Mouse (Mus musculus) hindbrain, embryonic 12.5 days (tissue): ENCODE results near the gene Rad1. TPM values are rescaled to one million over a fixed set of nuclear protein-coding genes. Genes with fewer than 3 reads are reported as not detected.
A peak's percentile ranks its signal among the peaks of the same experiment; 100 is the strongest.

Experiments used
- ATAC-seq: fragments of 200-750 bp; cut with Nextera tagmentation; 2 replicates; pipeline ENCODE4 v1.8.0; 2017; ENCODE audit warnings: moderate TSS enrichment; ENCODE audit not compliant: low FRiP score
- H3K27ac ChIP-seq: fragments of 300-500 bp; sonication (generic); 2 replicates; pipeline ENCODE4 v1.5.1; 2016; ENCODE audit warnings: mild to moderate bottlenecking
- H3K27me3 ChIP-seq: fragments of 300-500 bp; sonication (generic); 2 replicates; pipeline ENCODE4 v1.6.1; 2016; ENCODE audit warnings: mild to moderate bottlenecking
- H3K36me3 ChIP-seq: fragments of 300-500 bp; sonication (generic); 2 replicates; pipeline ENCODE4 v1.6.1; 2016; ENCODE audit warnings: mild to moderate bottlenecking
- H3K4me1 ChIP-seq: fragments of 300-500 bp; sonication (generic); 2 replicates; pipeline ENCODE4 v1.6.1; 2016
- H3K4me2 ChIP-seq: fragments of 300-500 bp; sonication (generic); replicated peaks from 2 replicates; pipeline ENCODE4 v1.6.1; 2016; ENCODE audit warnings: mild to moderate bottlenecking
- H3K4me3 ChIP-seq: fragments of 300-500 bp; sonication (generic); 2 replicates; pipeline ENCODE4 v1.5.1; 2016; ENCODE audit warnings: mild to moderate bottlenecking
- H3K9ac ChIP-seq: fragments of 300-500 bp; sonication (generic); 2 replicates; pipeline ENCODE4 v1.6.1; 2016; ENCODE audit warnings: mild to moderate bottlenecking, moderate library complexity
- H3K9me3 ChIP-seq: fragments of 300-500 bp; sonication (generic); replicated peaks from 2 replicates; pipeline ENCODE4 v1.6.1; 2016; ENCODE audit warnings: mild to moderate bottlenecking
- WGBS: fragments of 180-500 bp; shearing (Covaris S2); methylation state at CpG from one replicate; pipeline ENCODE4 v1.1.7; 2016; 5-methylcytosine and 5-hydroxymethylcytosine counted together
- polyA plus RNA-seq: library from polyadenylated mRNA; unstranded; fragments of >200 nt; fragmentation: Nextera tagmentation; extraction: Ambion mirVana; gene quantifications from 2 replicates; pipeline ENCODE4 v1.2.1, GENCODE M21; 2016

The Rad1 gene
- 32.2 and 33.9 TPM in 2 replicates for polyA plus RNA-seq

DNA sequence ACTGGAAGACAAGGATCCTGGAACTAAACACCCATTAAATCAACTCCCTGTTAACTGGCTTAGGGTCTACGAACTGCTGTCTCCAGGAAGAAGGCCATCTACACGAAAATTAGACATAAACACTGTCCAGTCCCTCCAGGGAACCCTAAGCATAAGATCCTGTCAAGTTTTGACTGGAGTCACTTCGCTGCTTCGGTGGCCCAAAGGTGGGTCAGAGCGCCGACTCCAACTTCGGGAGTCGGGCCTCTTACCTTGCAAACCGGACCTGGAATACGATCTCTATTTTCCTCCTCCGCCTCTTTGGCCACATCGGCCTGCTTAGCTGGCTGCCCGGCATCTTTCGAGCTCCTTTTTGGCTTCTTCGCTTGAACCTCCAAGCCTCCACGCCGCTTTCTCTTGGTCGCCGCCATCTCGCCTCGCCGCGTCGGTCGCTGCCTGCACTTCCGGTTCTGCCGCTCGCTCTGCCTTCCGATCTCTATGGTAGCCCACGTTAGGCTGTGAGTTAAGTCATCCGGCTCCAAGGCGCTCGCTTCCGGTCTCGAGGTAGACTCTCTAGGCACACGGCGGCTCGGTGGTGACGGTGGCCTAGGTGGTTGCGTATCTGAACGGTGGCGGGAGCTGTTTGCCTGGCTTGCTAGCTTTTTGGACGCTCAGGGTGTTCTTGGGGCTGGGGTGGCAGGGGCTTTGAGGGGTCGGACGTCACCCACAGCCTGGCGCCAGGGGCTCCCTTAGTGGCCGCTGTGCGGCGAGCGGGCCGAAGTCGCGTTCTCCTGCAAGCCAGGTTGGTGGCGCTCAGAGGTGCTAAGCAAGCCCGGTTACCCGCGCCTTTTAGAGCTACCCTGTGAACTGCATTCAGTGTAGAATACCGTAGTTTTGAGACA is at the start of gene Rad1, which contains the start of gene Brix1:
Gene Rad1 (plus strand): TSS at position 535 of the 881 bp plus-strand sequence.
Gene Brix1 (minus strand): TSS at position 464 of the 881 bp plus-strand sequence.
- under 1% methylated on average over 58 of the region's 58 CpGs for WGBS
- Histone ChIP-seq H3K27me3 (no peaks in the 10 kb centered on the region), H3K4me3 (peak within 1 kb of the TSS; percentile 72), H3K9ac (peak within 1 kb of the TSS; percentile 75), H3K27ac (peak within 1 kb of the TSS; percentile 69), H3K4me1 (peaks cover 17% of the 10 kb centered on the region), H3K9me3 (no peaks in the 10 kb centered on the region), H3K4me2 (peak within 1 kb of the TSS; percentile 80), H3K36me3 (peaks cover 18% of the 10 kb centered on the region)
- peak; percentile 99 for ATAC-seq

DNA sequence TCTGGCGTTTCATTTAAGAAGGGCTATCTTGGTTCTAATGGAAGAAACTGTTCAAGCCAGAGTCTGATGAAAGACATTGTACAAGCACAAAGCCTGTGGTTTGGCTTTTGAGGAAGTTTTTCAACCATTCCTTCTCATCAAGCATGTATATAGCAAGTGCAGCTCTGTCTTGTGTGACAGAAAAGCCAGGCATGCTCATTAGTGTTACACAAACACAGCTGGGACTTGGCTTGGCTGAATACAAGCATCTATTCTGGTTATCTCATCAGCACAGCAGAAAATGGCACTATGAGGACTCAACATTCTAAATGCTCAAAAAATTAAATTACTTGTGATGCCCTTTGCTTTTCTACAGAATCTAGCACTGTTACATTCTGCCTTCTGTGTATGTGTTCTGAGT is 48.9 kb upstream of the Rad1 start:
- no peak for ATAC-seq
- H3K36me3 ChIP-seq: peaks cover 9% of the 10 kb centered on the region; the same call in 1 of the 2 replicates
- H3K9me3 ChIP-seq: 0 out of 2 replicates have a peak, but pooled peaks cover 6% of the 10 kb centered on the region
- H3K4me3 ChIP-seq: no peak overlapping the region
- 82% methylated on average over 1 of the region's 1 CpGs for WGBS
- no peak overlapping the region for H3K4me2 ChIP-seq
- H3K4me1 ChIP-seq: no peaks in the 10 kb centered on the region
- H3K27ac ChIP-seq: no peak overlapping the region
- no peaks in the 10 kb centered on the region for H3K27me3 ChIP-seq
- H3K9ac ChIP-seq: no peak overlapping the region

DNA sequence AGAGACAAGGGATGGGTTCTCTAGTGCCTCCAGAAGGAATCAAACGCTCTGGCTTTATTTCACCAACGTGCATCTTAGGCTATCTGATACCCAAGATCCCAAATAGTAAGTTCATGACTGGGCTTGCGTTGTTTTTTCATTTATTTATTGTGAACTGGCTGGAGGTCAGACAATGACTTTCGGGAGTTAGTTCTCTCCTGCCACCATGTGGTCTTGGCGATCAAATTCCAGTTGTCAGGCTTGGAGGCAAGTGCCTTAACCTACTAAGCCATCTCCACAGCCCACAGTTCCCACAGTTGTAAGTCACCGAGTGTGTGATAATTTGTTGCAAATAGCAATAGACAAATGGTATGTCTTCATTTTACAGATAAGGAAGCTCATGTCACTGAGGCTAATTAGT is 45.9 kb upstream of the Rad1 start:
- Histone ChIP-seq H3K4me3 (no peak overlapping the region), H3K27me3 (no peaks in the 10 kb centered on the region), H3K9me3 (0 out of 2 replicates have a peak, but pooled peaks cover 6% of the 10 kb centered on the region), H3K4me2 (no peak overlapping the region), H3K9ac (no peak overlapping the region), H3K27ac (no peak overlapping the region), H3K36me3 (peaks cover 14% of the 10 kb centered on the region; the same call in 1 of the 2 replicates), H3K4me1 (no peaks in the 10 kb centered on the region)
- WGBS: 75% methylated on average over 6 of the region's 6 CpGs
- no peak for ATAC-seq

DNA sequence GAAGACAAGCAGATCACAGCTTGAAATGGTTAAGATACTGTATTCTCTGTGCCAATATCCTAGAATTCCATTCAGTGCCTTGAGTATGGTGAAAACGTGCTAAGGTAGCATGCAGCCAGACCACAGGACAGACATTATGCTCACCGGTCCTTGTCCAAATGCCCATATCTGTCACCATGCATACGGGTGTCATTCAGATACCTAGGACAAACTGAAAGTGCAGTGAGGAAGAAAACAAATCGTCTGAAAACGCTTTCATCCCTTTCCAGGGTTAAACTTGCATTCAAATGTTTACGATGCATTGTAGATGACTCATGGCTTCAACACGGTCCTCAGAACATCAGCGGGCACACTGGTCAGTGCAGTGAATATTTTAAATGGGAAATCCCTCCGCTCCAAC is 44.3 kb upstream of the Rad1 start:
- Histone ChIP-seq H3K4me2 (no peak overlapping the region), H3K9me3 (0 out of 2 replicates have a peak, but pooled peaks cover 1% of the 10 kb centered on the region), H3K9ac (no peak overlapping the region), H3K4me1 (no peaks in the 10 kb centered on the region), H3K4me3 (no peak overlapping the region), H3K36me3 (peaks cover 23% of the 10 kb centered on the region), H3K27ac (no peak overlapping the region), H3K27me3 (no peaks in the 10 kb centered on the region)
- no peak for ATAC-seq
- WGBS: 94% methylated on average over 9 of the region's 9 CpGs

DNA sequence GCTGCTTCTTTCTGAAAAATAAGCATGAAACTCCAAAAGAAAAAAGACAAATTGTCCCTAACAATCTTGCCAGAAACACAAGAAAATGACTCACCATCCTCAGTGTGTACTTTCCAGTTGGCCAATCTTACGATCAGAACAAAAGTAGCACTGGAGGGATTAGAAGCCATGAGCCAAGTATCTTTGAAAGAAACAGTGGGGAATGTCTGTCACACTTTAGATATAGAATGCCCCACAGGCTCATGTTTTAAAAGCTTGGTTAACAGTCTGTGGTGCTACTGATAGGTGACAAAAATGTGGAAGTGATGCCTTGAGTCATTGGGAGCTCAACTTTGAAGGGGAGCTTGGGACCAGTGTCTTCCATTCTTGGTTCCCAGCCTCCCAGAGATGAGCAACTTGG is 43.5 kb upstream of the Rad1 start:
- 91% methylated on average over 1 of the region's 1 CpGs for WGBS
- H3K4me2 ChIP-seq: no peak overlapping the region
- H3K27ac ChIP-seq: no peak overlapping the region
- H3K27me3 ChIP-seq: no peaks in the 10 kb centered on the region
- H3K36me3 ChIP-seq: peaks cover 27% of the 10 kb centered on the region
- ATAC-seq: no peak
- H3K4me3 ChIP-seq: no peak overlapping the region
- no peaks in the 10 kb centered on the region for H3K4me1 ChIP-seq
- no peak overlapping the region for H3K9ac ChIP-seq
- no peaks in the 10 kb centered on the region for H3K9me3 ChIP-seq

DNA sequence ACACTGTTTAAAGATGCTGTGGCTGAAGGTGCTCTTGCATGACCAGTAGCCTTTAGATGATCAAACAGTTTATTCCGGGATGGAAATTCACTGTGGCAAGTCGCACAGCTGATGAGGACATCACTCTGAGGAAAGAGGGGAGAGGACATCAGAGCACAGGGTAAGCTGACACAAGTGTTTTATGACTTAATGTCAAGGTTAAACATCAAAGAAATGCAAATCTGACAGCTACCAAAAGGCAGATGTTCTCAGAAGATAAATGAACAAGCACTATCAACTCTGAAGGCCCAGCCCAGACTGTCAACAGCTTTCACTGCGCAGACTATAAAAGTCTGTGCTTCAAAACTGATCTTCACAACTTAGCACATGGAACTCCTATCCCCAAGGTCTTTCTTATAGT is 38.7 kb upstream of the Rad1 start:
- no peaks in the 10 kb centered on the region for H3K27me3 ChIP-seq
- 92% methylated on average over 3 of the region's 3 CpGs for WGBS
- no peak for ATAC-seq
- H3K4me1 ChIP-seq: no peaks in the 10 kb centered on the region
- H3K27ac ChIP-seq: no peak overlapping the region
- peaks cover 41% of the 10 kb centered on the region for H3K36me3 ChIP-seq
- no peaks in the 10 kb centered on the region for H3K9me3 ChIP-seq
- no peak overlapping the region for H3K4me3 ChIP-seq
- no peak overlapping the region for H3K9ac ChIP-seq
- H3K4me2 ChIP-seq: no peak overlapping the region

DNA sequence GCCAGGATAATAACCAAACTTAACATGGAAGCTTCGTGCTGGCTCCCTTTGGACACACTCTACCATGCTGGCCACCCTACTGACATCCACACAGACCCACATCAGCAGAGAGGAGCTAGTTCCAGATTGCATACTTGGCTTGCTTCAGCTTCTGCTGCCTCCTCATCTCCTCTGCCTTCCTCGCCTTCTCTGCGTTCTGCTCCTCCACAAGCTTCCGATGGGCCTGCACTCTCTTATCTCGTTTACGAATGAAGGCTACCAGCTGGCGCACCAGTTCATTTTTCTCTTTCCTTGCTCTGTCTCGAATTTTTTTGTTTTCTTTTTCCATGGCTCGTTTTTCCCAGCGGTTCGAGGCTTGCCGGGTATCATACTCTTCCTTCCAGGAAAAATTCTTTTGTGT is 24.8 kb upstream of the Rad1 start:
- no peak for ATAC-seq
- H3K4me2 ChIP-seq: no peak overlapping the region
- peaks cover 44% of the 10 kb centered on the region for H3K36me3 ChIP-seq
- H3K27me3 ChIP-seq: no peaks in the 10 kb centered on the region
- H3K4me1 ChIP-seq: no peaks in the 10 kb centered on the region
- H3K4me3 ChIP-seq: no peak overlapping the region
- H3K27ac ChIP-seq: no peak overlapping the region
- no peak overlapping the region for H3K9ac ChIP-seq
- H3K9me3 ChIP-seq: no peaks in the 10 kb centered on the region
- 93% methylated on average over 12 of the region's 12 CpGs for WGBS

DNA sequence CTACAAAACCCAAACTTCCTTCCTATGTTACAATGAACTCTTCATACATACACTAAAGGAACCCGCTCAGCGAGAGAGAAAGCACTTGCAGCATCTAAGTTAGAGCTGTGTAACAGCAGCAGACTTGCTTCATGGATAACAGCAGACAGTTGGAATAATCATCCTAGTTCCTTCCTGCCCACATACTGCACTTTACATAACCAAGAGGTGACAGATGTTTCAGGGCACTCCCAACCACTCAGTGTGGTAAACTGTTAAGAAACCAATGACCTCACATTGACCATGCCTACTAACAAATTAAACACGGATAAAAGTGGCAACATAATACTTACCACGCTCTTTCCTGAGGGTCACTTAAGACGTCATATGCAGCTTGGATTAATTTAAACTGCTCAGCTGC is 22.3 kb upstream of the Rad1 start:
- H3K9ac ChIP-seq: no peak overlapping the region
- H3K4me3 ChIP-seq: no peak overlapping the region
- H3K27me3 ChIP-seq: no peaks in the 10 kb centered on the region
- no peak overlapping the region for H3K27ac ChIP-seq
- H3K4me1 ChIP-seq: no peaks in the 10 kb centered on the region
- H3K4me2 ChIP-seq: no peak overlapping the region
- WGBS: 91% methylated on average over 5 of the region's 5 CpGs
- no peaks in the 10 kb centered on the region for H3K9me3 ChIP-seq
- no peak for ATAC-seq
- peaks cover 28% of the 10 kb centered on the region for H3K36me3 ChIP-seq

DNA sequence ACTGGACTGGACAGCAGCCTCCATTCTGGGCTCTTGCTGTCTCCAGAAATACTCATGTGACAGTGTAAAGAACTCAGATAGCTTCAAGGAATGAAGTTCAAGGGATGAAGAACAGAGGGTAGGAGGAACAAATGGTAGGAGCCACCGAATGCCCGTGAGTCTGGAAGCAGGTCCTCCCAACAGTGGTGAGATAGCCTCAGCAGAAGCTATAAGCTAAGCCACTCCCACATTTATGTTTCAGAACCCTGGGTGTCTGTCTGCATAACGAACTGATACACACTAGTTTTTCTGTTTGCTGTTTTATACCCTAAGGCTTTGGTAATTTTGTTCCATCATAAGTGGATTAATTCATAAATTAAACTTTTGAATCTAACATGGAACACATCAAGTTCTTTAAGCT is 21.1 kb upstream of the Rad1 start:
- H3K36me3 ChIP-seq: peaks cover 20% of the 10 kb centered on the region
- H3K27ac ChIP-seq: no peak overlapping the region
- no peak overlapping the region for H3K4me3 ChIP-seq
- peaks cover 8% of the 10 kb centered on the region for H3K4me1 ChIP-seq
- no peak overlapping the region for H3K4me2 ChIP-seq
- no peak for ATAC-seq
- H3K27me3 ChIP-seq: no peaks in the 10 kb centered on the region
- no peaks in the 10 kb centered on the region for H3K9me3 ChIP-seq
- no peak overlapping the region for H3K9ac ChIP-seq
- WGBS: 88% methylated on average over 3 of the region's 3 CpGs

DNA sequence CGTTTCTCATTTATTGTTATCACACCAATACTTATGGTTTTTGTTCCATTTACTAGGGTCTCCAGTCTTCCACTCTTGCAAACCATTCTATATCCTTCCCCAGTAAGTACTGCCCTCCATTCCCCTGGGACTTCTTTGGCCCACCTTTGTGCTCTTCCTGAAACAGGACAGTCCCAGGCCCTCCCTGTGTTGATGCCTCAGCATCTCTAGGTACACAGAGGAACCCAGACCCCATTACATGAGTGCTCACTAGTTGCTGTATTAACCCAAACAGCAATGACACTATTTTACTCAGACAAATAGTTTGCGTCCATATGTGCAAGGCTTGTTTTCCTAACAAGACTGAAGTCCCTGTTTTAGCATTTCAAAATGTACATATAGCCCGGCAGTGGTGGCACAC is 17.1 kb upstream of the Rad1 start:
- WGBS: 95% methylated on average over 3 of the region's 3 CpGs
- no peaks in the 10 kb centered on the region for H3K27me3 ChIP-seq

DNA sequence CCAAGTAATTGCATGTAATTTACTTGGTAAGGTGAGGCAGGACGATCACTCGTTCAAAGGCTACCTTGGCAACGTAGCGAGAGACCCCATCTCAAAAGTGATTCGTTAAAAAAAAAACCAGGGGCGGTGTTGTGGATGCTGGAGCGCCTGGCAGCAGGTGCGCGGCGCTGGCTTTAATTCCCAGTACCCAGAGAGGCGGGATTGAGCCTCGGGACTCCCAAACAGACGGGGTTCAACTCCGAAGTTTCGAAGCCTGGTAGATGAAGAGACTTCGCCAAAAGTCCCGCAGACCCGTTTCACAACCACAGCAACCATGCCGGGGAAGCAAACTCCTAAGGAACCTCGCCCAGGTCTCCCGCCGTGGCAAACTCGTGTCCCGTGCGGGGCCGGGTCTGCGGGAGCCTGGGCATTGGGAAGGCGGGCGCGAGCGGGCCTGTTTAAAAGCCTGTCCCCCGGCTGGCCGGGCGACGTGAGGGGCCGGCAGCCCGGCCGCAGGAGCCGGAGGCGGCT is 16.1 kb upstream of the Rad1 start:
- WGBS: 1% methylated on average over 40 of the region's 40 CpGs
- H3K9ac ChIP-seq: peak overlapping the region; percentile 89
- H3K4me1 ChIP-seq: peaks cover 11% of the 10 kb centered on the region
- peak overlapping the region; percentile 83 for H3K27ac ChIP-seq
- peak overlapping the region; percentile 86 for H3K4me2 ChIP-seq
- H3K9me3 ChIP-seq: no peaks in the 10 kb centered on the region
- peak; percentile 33 for ATAC-seq
- no peaks in the 10 kb centered on the region for H3K27me3 ChIP-seq
- H3K4me3 ChIP-seq: peak overlapping the region; percentile 89
- 0 out of 2 replicates have a peak, but pooled peaks cover 4% of the 10 kb centered on the region for H3K36me3 ChIP-seq

More for the DNA sequence above, 17.1 kb upstream of the Rad1 start:
- H3K27ac ChIP-seq: no peak overlapping the region
- no peaks in the 10 kb centered on the region for H3K36me3 ChIP-seq
- peaks cover 11% of the 10 kb centered on the region for H3K4me1 ChIP-seq
- no peak overlapping the region for H3K9ac ChIP-seq
- 0 out of 2 replicates have a peak overlapping the region, but pooled peaks have one; percentile 1 for H3K4me2 ChIP-seq
- no peak for ATAC-seq
- H3K9me3 ChIP-seq: no peaks in the 10 kb centered on the region
- H3K4me3 ChIP-seq: no peak overlapping the region

DNA sequence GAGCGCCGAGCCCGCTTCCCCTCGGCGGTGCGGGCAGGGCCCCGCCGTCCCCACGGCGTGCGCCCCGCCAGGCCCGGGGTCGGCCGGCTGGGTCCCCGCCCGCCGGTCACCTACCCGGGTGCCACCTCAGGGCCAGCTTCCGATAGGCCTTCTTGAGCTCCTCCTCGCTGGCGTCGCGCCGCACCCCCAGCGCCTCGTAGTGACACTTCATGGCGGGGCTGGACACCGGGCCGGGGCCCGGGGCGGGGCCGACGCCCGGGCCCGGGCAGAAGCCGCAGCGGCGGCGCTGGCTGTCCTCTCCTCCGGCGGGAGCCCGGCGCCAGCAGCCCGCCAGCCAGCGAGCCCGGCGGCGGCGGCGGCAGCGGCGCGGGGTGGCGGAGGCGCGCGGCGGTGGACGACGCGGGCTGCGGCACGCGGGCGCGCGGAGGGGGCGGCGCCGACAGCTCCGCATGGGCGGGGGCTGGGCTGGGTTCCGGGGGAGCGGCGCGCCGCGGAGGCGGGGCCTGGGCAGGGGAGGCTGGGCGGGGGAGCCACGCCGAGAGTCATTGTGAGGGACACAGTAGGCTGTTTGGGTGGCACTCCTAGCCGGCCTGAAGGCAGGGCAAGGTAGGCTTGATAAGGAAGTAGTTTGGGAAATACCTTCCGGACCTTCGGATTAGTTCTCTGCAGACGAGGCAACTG is 15.5 kb upstream of the Rad1 start, which contains the start of gene Dnajc21:
Gene Dnajc21 (minus strand): TSS at position 366 of the 681 bp plus-strand sequence.
- H3K9me3 ChIP-seq: no peaks in the 10 kb centered on the region
- peak within 1 kb of the TSS; percentile 83 for H3K27ac ChIP-seq
- peak within 1 kb of the TSS; percentile 89 for H3K9ac ChIP-seq
- H3K4me2 ChIP-seq: peak within 1 kb of the TSS; percentile 86
- H3K36me3 ChIP-seq: peaks cover 8% of the 10 kb centered on the region
- H3K4me3 ChIP-seq: peak within 1 kb of the TSS; percentile 89
- peaks cover 11% of the 10 kb centered on the region for H3K4me1 ChIP-seq
- no peaks in the 10 kb centered on the region for H3K27me3 ChIP-seq
- ATAC-seq: peak; percentile 97
- under 1% methylated on average over 46 of the region's 87 CpGs for WGBS
